Mouse (Mus musculus) heart, postnatal 0 days (tissue): ENCODE measurements around the gene 1700018G05Rik.

Source experiments
- CTCF ChIP-seq: IDR thresholded peaks from 2 replicates; pipeline ENCODE4 v1.5.1; 2016; ENCODE audit warnings: antibody characterized with exemption, control low read depth, low read depth
- EP300 ChIP-seq: IDR thresholded peaks from 2 replicates; pipeline ENCODE4 v1.6.1; 2016; ENCODE audit warnings: antibody characterized with exemption, low read depth

- TF ChIP-seq CTCF (peak; percentile 58), EP300 (no peak)
Measured at GRCm38 (mm10) chrX:102958917-102959316, 30.7 kb downstream of the 1700018G05Rik start.
